Mouse (Mus musculus): ENCODE results near the gene Gm44805. TPM values are rescaled to one million over a fixed set of nuclear protein-coding genes. Genes with fewer than 3 reads are reported as not detected.

The Gm44805 gene
- polyA plus RNA-seq, 1 experiment: not detected

- TF ChIP-seq CEBPB (IDR thresholded peaks at IDR 0.05; ENCODE audit: insufficient read depth, poor library complexity, severe bottlenecking) (no peak), MYOD1 (IDR thresholded peaks at IDR 0.05; ENCODE audit: control insufficient read depth in 1 of 3, insufficient read length in 2 of 3, low read depth in 2 of 3) (no peak), POLR2AphosphoS2 (IDR thresholded peaks at IDR 0.05; ENCODE audit: insufficient read length, low read depth) (no peak), REST (IDR thresholded peaks at IDR 0.05; ENCODE audit: insufficient read depth, insufficient read length) (no peak)
- Histone ChIP-seq H3K4me3 (no peak overlapping the region), H3K27me3 (ENCODE audit: control insufficient read depth, insufficient read depth, insufficient read length) (no peaks in the 10 kb centered on the region), H3K79me2 (ENCODE audit: control insufficient read depth, insufficient read depth) (peaks cover 15% of the 10 kb centered on the region), H3K4me2 (ENCODE audit: low read depth) (no peak overlapping the region), H3ac (ENCODE audit: control insufficient read depth, insufficient read length) (no peak overlapping the region), H3K36me3 (ENCODE audit: control insufficient read depth, insufficient read depth) (no peaks in the 10 kb centered on the region)
Observed at GRCm38 (mm10) chr7:19718297-19718952, 37.2 kb upstream of the Gm44805 start.

DNA sequence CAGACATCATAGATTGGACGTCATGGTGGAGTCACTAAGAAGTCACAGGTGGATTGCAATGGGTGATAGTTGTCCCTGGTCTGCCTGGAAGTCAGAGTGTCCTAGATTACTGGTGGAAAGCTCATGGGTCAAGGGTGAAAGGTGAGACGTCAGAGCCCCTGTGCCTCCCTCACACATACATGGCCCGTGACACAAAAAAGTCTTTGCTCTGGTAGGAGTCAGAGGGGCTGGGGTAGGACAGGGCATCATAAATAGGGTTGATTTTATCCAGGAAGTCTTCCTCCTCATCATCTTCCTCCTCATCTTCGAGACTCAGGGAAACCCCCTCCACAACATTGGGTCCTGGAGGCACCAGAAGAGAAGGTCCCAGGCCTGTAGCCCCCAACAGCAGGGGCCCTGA is 36.1 kb upstream of the Gm44805 start:
- Histone ChIP-seq H3K27me3 (ENCODE audit: control insufficient read depth, insufficient read depth, insufficient read length) (no peaks in the 10 kb centered on the region), H3K4me3 (no peak overlapping the region), H3ac (ENCODE audit: control insufficient read depth, insufficient read length) (no peak overlapping the region), H3K36me3 (ENCODE audit: control insufficient read depth, insufficient read depth) (peaks cover 5% of the 10 kb centered on the region), H3K79me2 (ENCODE audit: control insufficient read depth, insufficient read depth) (peaks cover 20% of the 10 kb centered on the region), H3K4me2 (ENCODE audit: low read depth) (no peak overlapping the region)
- TF ChIP-seq REST (IDR thresholded peaks at IDR 0.05; ENCODE audit: insufficient read depth, insufficient read length) (no peak), TCF3 (IDR thresholded peaks at IDR 0.05; ENCODE audit: insufficient read length, low read depth) (no peak), POLR2A (IDR thresholded peaks at IDR 0.05; ENCODE audit: insufficient read length, low read depth) (no peak), E2F4 (IDR thresholded peaks at IDR 0.05; ENCODE audit: insufficient read depth) (no peak), MYOG (IDR thresholded peaks at IDR 0.05; ENCODE audit: control insufficient read depth in 1 of 3, insufficient read depth in 1 of 3, insufficient read length in 2 of 3, low read depth in 2 of 3) (no peak)

DNA sequence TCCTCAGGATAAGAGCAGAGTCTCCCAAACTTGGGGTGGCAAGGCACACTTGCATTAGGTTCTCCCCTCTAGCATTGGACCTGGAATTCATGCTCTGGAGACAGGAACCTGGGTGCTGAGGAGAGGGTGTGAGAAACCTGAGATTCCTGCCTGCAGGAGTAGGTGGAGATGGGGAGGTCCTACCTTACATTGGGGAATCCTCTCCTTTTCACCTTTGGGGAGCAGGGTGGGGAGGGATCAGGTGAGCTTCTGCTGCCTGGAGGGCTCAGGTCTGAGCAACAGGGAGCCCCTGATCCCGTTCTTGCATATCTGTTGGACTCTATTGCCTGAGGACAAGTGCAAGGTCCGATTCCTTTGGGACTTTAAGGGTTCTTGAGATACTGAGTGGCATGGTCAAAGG is 35.6 kb upstream of the Gm44805 start:
- Histone ChIP-seq H3K4me3 (peak overlapping the region; percentile 53), H3ac (ENCODE audit: control insufficient read depth, insufficient read length) (no peak overlapping the region), H3K4me2 (ENCODE audit: low read depth) (peak overlapping the region; percentile 99), H3K36me3 (ENCODE audit: control insufficient read depth, insufficient read depth) (peaks cover 11% of the 10 kb centered on the region), H3K79me2 (ENCODE audit: control insufficient read depth, insufficient read depth) (peaks cover 20% of the 10 kb centered on the region), H3K27me3 (ENCODE audit: control insufficient read depth, insufficient read depth, insufficient read length) (no peaks in the 10 kb centered on the region)
- no peak for TF ChIP-seq E2F4 (IDR thresholded peaks at IDR 0.05; ENCODE audit: insufficient read depth)
- no peak for TF ChIP-seq POLR2A (IDR thresholded peaks at IDR 0.05; ENCODE audit: insufficient read length, low read depth)
- TF ChIP-seq SRF (IDR thresholded peaks at IDR 0.05; ENCODE audit: control insufficient read depth, insufficient read length, low read depth): no peak
- TF ChIP-seq MYOD1 (IDR thresholded peaks at IDR 0.05; ENCODE audit: control insufficient read depth in 1 of 3, insufficient read length in 2 of 3, low read depth in 2 of 3): no peak
- TF ChIP-seq TCF3 (IDR thresholded peaks at IDR 0.05; ENCODE audit: insufficient read length, low read depth): no peak

GRCm38 (mm10) chr7:19716055-19716682 is 34.9 kb upstream of the Gm44805 start:
- H3ac ChIP-seq (ENCODE audit: control insufficient read depth, insufficient read length): no peak overlapping the region
- H3K4me3 ChIP-seq: peak overlapping the region; percentile 53
- H3K27me3 ChIP-seq (ENCODE audit: control insufficient read depth, insufficient read depth, insufficient read length): no peaks in the 10 kb centered on the region
- H3K79me2 ChIP-seq (ENCODE audit: control insufficient read depth, insufficient read depth): peaks cover 20% of the 10 kb centered on the region
- peaks cover 12% of the 10 kb centered on the region for H3K36me3 ChIP-seq (ENCODE audit: control insufficient read depth, insufficient read depth)
- peak overlapping the region; percentile 99 for H3K4me2 ChIP-seq (ENCODE audit: low read depth)
- TF ChIP-seq SRF (IDR thresholded peaks at IDR 0.05; ENCODE audit: control insufficient read depth, insufficient read length, low read depth) (no peak), MAX (IDR thresholded peaks at IDR 0.05; ENCODE audit: low read depth) (no peak), TCF12 (IDR thresholded peaks at IDR 0.05; ENCODE audit: insufficient read depth, poor library complexity, severe bottlenecking) (no peak), MYOD1 (IDR thresholded peaks at IDR 0.05; ENCODE audit: control insufficient read depth in 1 of 3, insufficient read length in 2 of 3, low read depth in 2 of 3) (no peak), POLR2AphosphoS2 (IDR thresholded peaks at IDR 0.05; ENCODE audit: insufficient read length, low read depth) (no peak), CEBPB (IDR thresholded peaks at IDR 0.05; ENCODE audit: insufficient read depth, poor library complexity, severe bottlenecking) (no peak), E2F4 (IDR thresholded peaks at IDR 0.05; ENCODE audit: insufficient read depth) (no peak), REST (IDR thresholded peaks at IDR 0.05; ENCODE audit: insufficient read depth, insufficient read length) (no peak), POLR2A (IDR thresholded peaks at IDR 0.05; ENCODE audit: insufficient read length, low read depth) (no peak), USF1 (IDR thresholded peaks at IDR 0.05; ENCODE audit: low read depth) (no peak), MYOG (IDR thresholded peaks at IDR 0.05; ENCODE audit: control insufficient read depth in 1 of 3, insufficient read depth in 1 of 3, insufficient read length in 2 of 3, low read depth in 2 of 3) (no peak)

DNA sequence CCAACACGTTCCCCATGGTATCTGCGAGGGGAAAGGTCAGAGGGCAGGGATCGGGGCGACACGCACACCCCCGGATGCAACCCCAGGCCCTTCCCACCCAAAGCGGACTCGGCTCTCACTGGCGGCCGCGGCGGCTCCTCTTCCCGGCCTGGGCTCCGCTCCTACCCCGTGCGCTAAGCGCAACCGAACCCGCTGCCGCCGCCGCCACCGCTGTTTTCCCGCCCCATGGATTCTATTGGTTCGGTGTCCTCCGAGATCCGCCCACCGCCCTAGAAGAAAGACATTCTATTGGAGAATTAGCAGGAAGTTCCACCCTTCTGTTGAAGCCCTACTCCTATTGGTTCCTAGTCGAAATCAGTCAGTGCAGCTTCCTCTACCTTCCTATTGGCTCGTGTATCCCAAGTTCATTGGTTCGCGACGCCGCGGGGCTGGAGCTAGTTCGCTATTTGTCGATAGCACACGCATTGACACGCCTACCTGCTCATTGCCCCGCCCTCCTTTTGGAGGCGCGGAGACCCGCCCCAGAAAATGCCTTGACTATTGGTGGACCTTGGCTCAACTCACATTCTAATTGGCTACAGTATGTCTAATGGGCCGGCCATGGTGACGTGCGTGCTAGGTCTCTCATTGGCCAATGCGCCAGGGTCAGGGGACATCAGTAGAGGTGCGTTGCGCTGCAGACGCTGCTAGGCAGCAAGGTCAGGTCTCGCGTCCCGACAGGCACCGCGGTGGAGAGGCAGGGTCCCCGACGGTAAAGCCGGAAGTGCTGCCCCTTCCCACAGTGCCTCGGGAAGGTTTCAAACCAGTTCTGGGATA is 34.2 kb upstream of the Gm44805 start, which contains the start of gene Tomm40:
Gene Tomm40, minus strand, starts transcription at position 200 of the 816 bp plus-strand sequence.
- Histone ChIP-seq H3ac (ENCODE audit: control insufficient read depth, insufficient read length) (peak within 1 kb of the TSS; percentile 94), H3K4me2 (ENCODE audit: low read depth) (peak within 1 kb of the TSS; percentile 99), H3K27me3 (ENCODE audit: control insufficient read depth, insufficient read depth, insufficient read length) (no peaks in the 10 kb centered on the region), H3K4me3 (peak within 1 kb of the TSS; percentile 53), H3K36me3 (ENCODE audit: control insufficient read depth, insufficient read depth) (peaks cover 12% of the 10 kb centered on the region), H3K79me2 (ENCODE audit: control insufficient read depth, insufficient read depth) (peaks cover 20% of the 10 kb centered on the region)
- TF ChIP-seq REST (IDR thresholded peaks at IDR 0.05; ENCODE audit: insufficient read depth, insufficient read length) (no peak), POLR2AphosphoS2 (IDR thresholded peaks at IDR 0.05; ENCODE audit: insufficient read length, low read depth) (peak; percentile 78), SRF (IDR thresholded peaks at IDR 0.05; ENCODE audit: control insufficient read depth, insufficient read length, low read depth) (no peak), MAX (IDR thresholded peaks at IDR 0.05; ENCODE audit: low read depth) (no peak), MYOD1 (IDR thresholded peaks at IDR 0.05; ENCODE audit: control insufficient read depth in 1 of 3, insufficient read length in 2 of 3, low read depth in 2 of 3) (no peak), POLR2A (IDR thresholded peaks at IDR 0.05; ENCODE audit: insufficient read length, low read depth) (peak; percentile 66), TCF12 (IDR thresholded peaks at IDR 0.05; ENCODE audit: insufficient read depth, poor library complexity, severe bottlenecking) (no peak), MYOG (IDR thresholded peaks at IDR 0.05; ENCODE audit: control insufficient read depth in 1 of 3, insufficient read depth in 1 of 3, insufficient read length in 2 of 3, low read depth in 2 of 3) (peak in 1 of 3 experiments; percentile 21), TCF3 (IDR thresholded peaks at IDR 0.05; ENCODE audit: insufficient read length, low read depth) (no peak), USF1 (IDR thresholded peaks at IDR 0.05; ENCODE audit: low read depth) (no peak), E2F4 (IDR thresholded peaks at IDR 0.05; ENCODE audit: insufficient read depth) (peak; percentile 37), CEBPB (IDR thresholded peaks at IDR 0.05; ENCODE audit: insufficient read depth, poor library complexity, severe bottlenecking) (no peak)
